Mouse (Mus musculus): ENCODE results near the gene Fam20c.

DNA sequence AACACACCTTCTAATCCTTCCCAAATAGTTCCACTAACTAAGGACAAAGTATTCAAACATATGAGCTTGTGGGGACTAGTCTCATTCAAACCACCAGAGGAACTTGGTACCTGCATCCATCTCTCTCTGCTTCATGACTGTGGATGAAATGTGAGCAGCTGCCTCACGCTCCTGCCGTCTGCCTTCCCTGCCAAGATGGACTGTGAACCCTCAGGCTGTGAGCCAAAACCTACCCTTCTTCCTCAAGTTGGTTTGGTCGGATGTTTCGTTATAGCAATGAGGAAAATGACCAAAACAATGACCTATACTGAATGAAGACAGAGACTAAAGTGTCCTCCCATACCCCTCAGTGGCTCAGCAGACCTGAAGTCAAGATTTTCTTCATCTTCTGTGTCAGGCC, 86.7 kb downstream of the Fam20c start:
- TF ChIP-seq ZNF384 (IDR thresholded peaks at IDR 0.05; ENCODE audit: low read depth, low read length) (no peak), HCFC1 (IDR thresholded peaks at IDR 0.05; ENCODE audit: borderline replicate concordance, insufficient read depth, low read length) (no peak), CHD2 (IDR thresholded peaks at IDR 0.05; ENCODE audit: low read depth, low read length) (no peak), MAFK (IDR thresholded peaks at IDR 0.05; ENCODE audit: insufficient read depth, low read depth, low read length) (no peak)

Measured in ES-E14 (cell line).